Mouse (Mus musculus): ENCODE results near the gene A730061H03Rik. TPM values are rescaled to one million over a fixed set of nuclear protein-coding genes. Genes with fewer than 3 reads are reported as not detected.
A peak's percentile ranks its signal among the peaks of the same experiment; 100 is the strongest.

Gene A730061H03Rik
- total RNA-seq (2022) = under 1 TPM in 2 of 4 experiments, not detected in 2; 0.84 to 0.98 TPM

GRCm38 (mm10) chr14:55560202-55561073, at the start of gene A730061H03Rik:
Gene A730061H03Rik, minus strand, starts transcription at chr14:55560406.
- DNase-seq (ENCODE audit: low spot score in 2 of 2) = peak; percentile 96 to 100

GRCm38 (mm10) chr14:55608339-55608738, 48.1 kb upstream of the A730061H03Rik start:
- DNase-seq (ENCODE audit: low spot score in 2 of 2) = no peak

GRCm38 (mm10) chr14:55605743-55606459, 45.7 kb upstream of the A730061H03Rik start:
- DNase-seq (ENCODE audit: low spot score in 2 of 2) = no peak

GRCm38 (mm10) chr14:55604823-55605222, 44.6 kb upstream of the A730061H03Rik start:
- DNase-seq (ENCODE audit: low spot score in 2 of 2) = no peak

GRCm38 (mm10) chr14:55603633-55604576, 43.7 kb upstream of the A730061H03Rik start:
- DNase-seq (ENCODE audit: low spot score in 2 of 2) = peak; percentile 73 to 79

- no peak for DNase-seq (ENCODE audit: low spot score in 2 of 2)
Observed at GRCm38 (mm10) chr14:55603271-55603632, 43.0 kb upstream of the A730061H03Rik start, which contains the start of gene Irf9. Gene Irf9, plus strand, starts transcription at chr14:55603571.

- no peak for DNase-seq (ENCODE audit: low spot score in 2 of 2)
Observed at GRCm38 (mm10) chr14:55598521-55599390, 38.5 kb upstream of the A730061H03Rik start.

- DNase-seq (ENCODE audit: low spot score in 2 of 2) = no peak
Observed at GRCm38 (mm10) chr14:55596036-55596690, 36.0 kb upstream of the A730061H03Rik start.

- no peak for DNase-seq (ENCODE audit: low spot score in 2 of 2)
Observed at GRCm38 (mm10) chr14:55592226-55592625, 32.0 kb upstream of the A730061H03Rik start.

- DNase-seq (ENCODE audit: low spot score in 2 of 2) = peak; percentile 77 to 94
Observed at GRCm38 (mm10) chr14:55591331-55591891, 31.2 kb upstream of the A730061H03Rik start, which contains the start of gene Rnf31. Gene Rnf31, plus strand, starts transcription at chr14:55591708.

GRCm38 (mm10) chr14:55590748-55591330, 30.6 kb upstream of the A730061H03Rik start, which contains the start of gene Psme2:
Gene Psme2, minus strand, starts transcription at chr14:55591113.
- peak in 1 of 2 experiments; percentile 95 for DNase-seq (ENCODE audit: low spot score in 2 of 2)

GRCm38 (mm10) chr14:55589771-55590448, 29.7 kb upstream of the A730061H03Rik start:
- no peak for DNase-seq (ENCODE audit: low spot score in 2 of 2)

- no peak for DNase-seq (ENCODE audit: low spot score in 2 of 2)
Observed at GRCm38 (mm10) chr14:55589271-55589670, 29.1 kb upstream of the A730061H03Rik start.

- no peak for DNase-seq (ENCODE audit: low spot score in 2 of 2)
Observed at GRCm38 (mm10) chr14:55586149-55586548, 25.9 kb upstream of the A730061H03Rik start.

GRCm38 (mm10) chr14:55585566-55585960, 25.4 kb upstream of the A730061H03Rik start:
- DNase-seq (ENCODE audit: low spot score in 2 of 2) = no peak

- peak in 1 of 2 experiments; percentile 51 for DNase-seq (ENCODE audit: low spot score in 2 of 2)
Observed at GRCm38 (mm10) chr14:55584702-55585565, 24.7 kb upstream of the A730061H03Rik start, which contains the start of gene Emc9. Gene Emc9, minus strand, starts transcription at chr14:55585302.

- DNase-seq (ENCODE audit: low spot score in 2 of 2) = no peak
Observed at GRCm38 (mm10) chr14:55584303-55584701, 24.1 kb upstream of the A730061H03Rik start.
